Mouse (Mus musculus): Measurements from ENCODE around the gene Ppp4r3a. TPM values are rescaled to one million over a fixed set of nuclear protein-coding genes. Genes with fewer than 3 reads are reported as not detected.

Ppp4r3a gene
- total and polyA plus RNA-seq, 2 experiments from 2014 or later: 16.4 to 36.1 TPM

GRCm38 (mm10) chr12:101012197-101013077 lies 71.1 kb downstream of the Ppp4r3a start:
- Histone ChIP-seq H3K36me3 (ENCODE audit: insufficient read depth, low read length) (no peaks in the 10 kb centered on the region), H3K27ac (ENCODE audit: low read depth, low read length) (no peak overlapping the region), H3K4me3 (ENCODE audit: low read depth, low read length) (no peak overlapping the region), H3K4me2 (ENCODE audit: low read depth, low read length, poor library complexity, severe bottlenecking) (no peak overlapping the region), H3K9me3 (ENCODE audit: low read length) (no peaks in the 10 kb centered on the region), H3K9ac (replicated peaks; ENCODE audit: low read length, poor library complexity, severe bottlenecking) (no peak overlapping the region), H3K4me1 (ENCODE audit: insufficient read depth, low read length) (peaks cover 12% of the 10 kb centered on the region), H3K27me3 (ENCODE audit: insufficient read depth, low read length) (no peaks in the 10 kb centered on the region)
- no peak for TF ChIP-seq CTCF (IDR thresholded peaks at IDR 0.05)
- WGBS: 32% methylated on average over 17 of the region's 17 CpGs
- ATAC-seq (ENCODE audit: low FRiP score) (peak; percentile 39; the same call in 1 of the 2 replicates), DNase-seq (ENCODE audit: low spot score) (no peak)

- Histone ChIP-seq H3K9ac (replicated peaks; ENCODE audit: low read length, poor library complexity, severe bottlenecking) (no peak overlapping the region), H3K36me3 (ENCODE audit: insufficient read depth, low read length) (no peaks in the 10 kb centered on the region), H3K27me3 (ENCODE audit: insufficient read depth, low read length) (no peaks in the 10 kb centered on the region), H3K4me2 (ENCODE audit: low read depth, low read length, poor library complexity, severe bottlenecking) (no peak overlapping the region), H3K4me3 (ENCODE audit: low read depth, low read length) (no peak overlapping the region), H3K4me1 (ENCODE audit: insufficient read depth, low read length) (peaks cover 12% of the 10 kb centered on the region), H3K27ac (ENCODE audit: low read depth, low read length) (no peak overlapping the region), H3K9me3 (ENCODE audit: low read length) (no peaks in the 10 kb centered on the region)
- 88% methylated on average over 7 of the region's 7 CpGs for WGBS
- no peak for TF ChIP-seq CTCF (IDR thresholded peaks at IDR 0.05)
- ATAC-seq (ENCODE audit: low FRiP score) (no peak), DNase-seq (ENCODE audit: low spot score) (no peak)
These were observed 72.5 kb downstream of the Ppp4r3a start for GRCm38 (mm10) chr12:101011017-101011416.

GRCm38 (mm10) chr12:101010148-101010920 lies 73.2 kb downstream of the Ppp4r3a start:
- WGBS: 77% methylated on average over 10 of the region's 10 CpGs

GRCm38 (mm10) chr12:101009225-101009624 lies 74.3 kb downstream of the Ppp4r3a start:
- H3K9ac ChIP-seq (replicated peaks; ENCODE audit: low read length, poor library complexity, severe bottlenecking): no peak overlapping the region
- peaks cover 12% of the 10 kb centered on the region for H3K4me1 ChIP-seq (ENCODE audit: insufficient read depth, low read length)
- no peak overlapping the region for H3K27ac ChIP-seq (ENCODE audit: low read depth, low read length)
- H3K9me3 ChIP-seq (ENCODE audit: low read length): no peaks in the 10 kb centered on the region
- H3K27me3 ChIP-seq (ENCODE audit: insufficient read depth, low read length): no peaks in the 10 kb centered on the region
- no peak for TF ChIP-seq CTCF (IDR thresholded peaks at IDR 0.05)
- DNase-seq (ENCODE audit: low spot score) (no peak), ATAC-seq (ENCODE audit: low FRiP score) (no peak)
- no peak overlapping the region for H3K4me3 ChIP-seq (ENCODE audit: low read depth, low read length)
- no peaks in the 10 kb centered on the region for H3K36me3 ChIP-seq (ENCODE audit: insufficient read depth, low read length)
- WGBS: 91% methylated on average over 4 of the region's 4 CpGs
- no peak overlapping the region for H3K4me2 ChIP-seq (ENCODE audit: low read depth, low read length, poor library complexity, severe bottlenecking)

More at GRCm38 (mm10) chr12:101010148-101010920, 73.2 kb downstream of the Ppp4r3a start:
- ATAC-seq (ENCODE audit: low FRiP score) (no peak), DNase-seq (ENCODE audit: low spot score) (no peak)
- no peaks in the 10 kb centered on the region for H3K27me3 ChIP-seq (ENCODE audit: insufficient read depth, low read length)
- no peak overlapping the region for H3K9ac ChIP-seq (replicated peaks; ENCODE audit: low read length, poor library complexity, severe bottlenecking)
- no peaks in the 10 kb centered on the region for H3K36me3 ChIP-seq (ENCODE audit: insufficient read depth, low read length)
- no peak overlapping the region for H3K4me2 ChIP-seq (ENCODE audit: low read depth, low read length, poor library complexity, severe bottlenecking)
- H3K4me3 ChIP-seq (ENCODE audit: low read depth, low read length): no peak overlapping the region
- H3K4me1 ChIP-seq (ENCODE audit: insufficient read depth, low read length): peaks cover 12% of the 10 kb centered on the region
- TF ChIP-seq CTCF (IDR thresholded peaks at IDR 0.05): no peak
- H3K27ac ChIP-seq (ENCODE audit: low read depth, low read length): no peak overlapping the region
- no peaks in the 10 kb centered on the region for H3K9me3 ChIP-seq (ENCODE audit: low read length)

- no peak overlapping the region for H3K4me3 ChIP-seq (ENCODE audit: low read depth, low read length)
- no peak overlapping the region for H3K27ac ChIP-seq (ENCODE audit: low read depth, low read length)
- no peak for ATAC-seq (ENCODE audit: low FRiP score)
- no peak for TF ChIP-seq CTCF (IDR thresholded peaks at IDR 0.05)
- peaks cover 12% of the 10 kb centered on the region for H3K4me1 ChIP-seq (ENCODE audit: insufficient read depth, low read length)
- no peak for DNase-seq (ENCODE audit: low spot score)
- no peaks in the 10 kb centered on the region for H3K27me3 ChIP-seq (ENCODE audit: insufficient read depth, low read length)
- WGBS: 39% methylated on average over 4 of the region's 4 CpGs
- no peak overlapping the region for H3K9ac ChIP-seq (replicated peaks; ENCODE audit: low read length, poor library complexity, severe bottlenecking)
- H3K9me3 ChIP-seq (ENCODE audit: low read length): no peaks in the 10 kb centered on the region
- no peaks in the 10 kb centered on the region for H3K36me3 ChIP-seq (ENCODE audit: insufficient read depth, low read length)
- H3K4me2 ChIP-seq (ENCODE audit: low read depth, low read length, poor library complexity, severe bottlenecking): no peak overlapping the region
These were observed 74.9 kb downstream of the Ppp4r3a start for GRCm38 (mm10) chr12:101008648-101009047.
